Mouse (Mus musculus): ENCODE measurements around the gene Chrm3.

The Chrm3 gene

DNA sequence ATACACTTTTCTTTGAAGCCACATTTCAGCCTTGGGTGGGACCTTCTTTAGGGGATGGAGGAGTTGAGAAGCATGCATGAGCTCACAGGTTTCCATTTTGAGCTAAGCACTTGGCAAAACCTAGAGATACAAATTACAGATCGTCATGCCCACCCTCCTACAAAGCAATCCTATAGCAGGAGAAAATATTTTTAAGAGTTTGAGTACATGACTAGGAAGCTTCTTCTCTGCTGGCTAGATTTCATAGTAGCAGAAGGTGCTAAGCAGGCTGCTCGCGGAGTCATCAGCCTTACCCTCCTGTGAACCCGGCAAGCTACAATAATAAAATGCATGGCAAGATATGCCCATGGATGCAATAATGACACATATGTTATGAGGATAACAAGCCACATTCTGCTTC is 124.4 kb downstream of the Chrm3 start:
- DNase-seq (ENCODE audit: low spot score in 2 of 2): no peak

DNA sequence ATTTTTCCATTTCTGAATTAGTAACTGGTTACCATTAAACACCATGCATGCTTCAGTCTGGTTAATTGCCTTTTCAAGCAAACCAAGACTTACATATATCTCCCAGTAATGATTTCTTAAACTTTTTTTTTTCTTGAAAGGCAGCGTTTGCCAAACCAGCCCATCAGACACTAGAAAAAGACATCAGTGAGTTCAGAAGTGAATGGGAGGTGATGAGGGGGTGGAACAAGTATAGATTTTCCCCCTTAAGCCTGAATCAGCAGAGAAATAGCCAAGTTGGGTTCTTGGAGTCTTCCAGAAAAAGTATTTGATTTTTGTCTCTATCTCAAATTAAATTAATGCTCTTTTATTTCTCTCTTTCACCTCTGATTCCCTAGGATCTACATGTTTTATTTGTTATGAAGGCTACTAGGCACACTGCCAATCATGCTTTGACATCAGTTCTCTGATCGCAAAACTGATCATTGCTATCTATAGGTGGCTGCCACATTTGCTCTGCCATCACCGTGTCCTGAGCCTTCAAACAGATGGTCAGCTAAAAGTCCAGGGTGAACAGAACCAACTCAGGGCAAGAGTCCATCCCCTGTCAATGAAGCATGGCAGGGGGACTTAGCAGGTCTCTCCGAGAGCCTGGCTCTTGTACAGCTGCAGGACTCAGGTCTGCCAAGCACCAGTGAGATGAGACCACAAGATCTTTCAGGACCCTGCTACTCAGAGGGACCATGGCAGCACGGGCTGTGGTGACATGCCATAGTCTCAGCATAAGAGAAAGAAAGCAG is 125.1 kb downstream of the Chrm3 start:
- DNase-seq (ENCODE audit: low spot score in 2 of 2): no peak

- DNase-seq (ENCODE audit: low spot score in 2 of 2): no peak
Measured at GRCm38 (mm10) chr13:10220403-10220802, 140.2 kb downstream of the Chrm3 start.

DNA sequence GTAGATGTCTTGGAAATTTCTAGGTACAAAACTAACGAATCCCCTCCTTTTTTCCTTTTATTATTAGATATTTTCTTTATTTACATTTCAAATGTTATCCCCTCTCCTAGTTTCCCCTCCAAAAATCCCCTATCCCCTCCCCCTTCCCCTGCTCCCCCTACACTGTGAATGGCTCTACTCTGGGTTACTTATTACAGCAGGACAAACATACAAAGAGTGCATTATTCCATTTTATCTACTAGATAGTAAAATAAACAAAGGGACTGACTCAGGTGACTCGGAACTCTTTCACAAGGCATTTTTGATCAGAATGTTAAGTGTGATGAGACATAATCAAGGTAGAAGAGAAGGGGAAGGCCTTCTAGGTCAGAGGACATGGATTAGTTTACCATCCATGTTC is 148.5 kb downstream of the Chrm3 start:
- DNase-seq (ENCODE audit: low spot score in 2 of 2): no peak

DNA sequence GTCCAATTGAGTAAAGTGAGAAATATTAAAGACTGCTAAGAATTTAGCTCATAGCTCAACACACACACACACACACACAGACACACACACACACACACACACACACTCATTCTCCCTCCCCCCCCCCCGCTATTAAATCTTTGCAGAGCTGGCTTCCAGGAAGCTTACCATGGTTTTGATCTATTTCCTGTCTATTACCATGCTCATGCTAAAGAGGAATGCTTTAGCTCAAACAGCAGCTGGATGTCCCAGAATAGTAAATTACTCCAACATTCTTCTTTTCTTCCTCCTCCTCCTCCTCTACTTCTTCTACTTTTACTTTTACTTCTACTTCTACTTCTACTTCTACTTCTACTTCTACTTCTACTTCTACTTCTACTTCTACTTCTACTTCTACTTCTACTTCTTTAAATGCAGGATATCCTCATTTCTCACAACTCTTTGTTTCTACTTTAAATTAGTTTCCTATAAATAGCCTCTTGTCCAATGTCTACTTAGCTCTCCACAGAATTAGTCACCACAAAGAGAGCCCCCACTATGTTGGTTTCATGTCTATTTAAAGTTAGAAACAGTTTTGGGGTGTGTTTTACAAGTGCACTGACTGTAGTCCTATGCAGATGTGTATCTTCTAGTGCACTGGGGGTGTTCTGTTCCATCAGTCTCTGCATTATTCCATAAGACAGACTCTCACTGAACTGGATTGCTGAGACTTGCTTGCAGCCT is 150.0 kb downstream of the Chrm3 start:
- DNase-seq (ENCODE audit: low spot score in 2 of 2): no peak

DNA sequence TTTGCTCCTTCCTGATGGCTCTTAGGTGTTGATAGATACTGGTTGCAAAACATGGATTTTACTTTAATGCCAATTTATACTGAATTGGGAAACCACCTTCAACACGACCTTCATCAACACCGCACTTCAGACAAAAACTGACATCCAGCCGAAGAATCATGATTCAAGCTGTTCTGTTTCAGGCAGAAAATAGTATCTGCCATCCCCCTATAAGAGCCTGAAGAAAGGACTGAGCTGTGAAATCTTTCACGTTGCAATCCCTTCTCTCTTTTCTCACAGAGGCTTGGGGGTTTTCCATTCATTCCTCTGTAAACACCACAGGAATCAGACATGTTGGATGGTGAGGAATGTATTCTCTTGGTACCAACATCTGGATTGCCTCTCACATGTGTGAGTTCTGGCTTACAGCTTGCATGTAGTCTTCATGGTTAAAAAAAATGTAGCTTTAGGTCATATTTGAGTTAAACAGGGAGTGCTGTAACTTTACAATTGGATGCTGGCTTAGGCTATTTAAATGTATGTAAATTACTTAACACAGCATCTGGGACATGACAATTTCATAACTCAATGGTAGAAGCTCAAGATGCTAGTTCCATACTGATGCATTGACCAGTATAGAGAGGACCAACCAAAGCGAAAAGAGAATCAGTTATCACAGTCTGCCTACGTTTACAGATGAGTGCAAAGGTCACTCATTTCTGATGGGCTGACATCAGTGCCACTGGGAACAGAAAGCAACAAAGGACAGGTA is 161.3 kb downstream of the Chrm3 start:
- DNase-seq (ENCODE audit: low spot score in 2 of 2): no peak

DNA sequence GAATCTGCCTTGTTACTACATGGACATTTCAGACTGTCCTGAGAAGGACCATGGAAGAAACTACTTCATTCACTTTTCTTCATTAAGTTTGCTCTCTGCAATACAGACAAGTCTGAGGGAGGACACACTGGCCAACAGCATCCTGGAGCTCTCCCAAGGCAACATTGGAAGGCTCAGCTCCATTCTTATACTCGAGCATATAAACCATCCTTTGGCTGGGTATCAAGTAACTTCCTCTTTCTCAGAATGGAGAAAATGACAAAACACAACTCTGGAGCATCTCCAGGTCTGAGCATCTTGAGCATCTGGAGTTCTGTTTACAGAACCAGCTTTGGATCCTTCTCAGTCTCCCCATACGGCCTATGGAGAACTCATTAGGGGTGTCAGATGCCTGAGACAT is 170.8 kb downstream of the Chrm3 start:
- no peak for DNase-seq (ENCODE audit: low spot score in 2 of 2)

DNA sequence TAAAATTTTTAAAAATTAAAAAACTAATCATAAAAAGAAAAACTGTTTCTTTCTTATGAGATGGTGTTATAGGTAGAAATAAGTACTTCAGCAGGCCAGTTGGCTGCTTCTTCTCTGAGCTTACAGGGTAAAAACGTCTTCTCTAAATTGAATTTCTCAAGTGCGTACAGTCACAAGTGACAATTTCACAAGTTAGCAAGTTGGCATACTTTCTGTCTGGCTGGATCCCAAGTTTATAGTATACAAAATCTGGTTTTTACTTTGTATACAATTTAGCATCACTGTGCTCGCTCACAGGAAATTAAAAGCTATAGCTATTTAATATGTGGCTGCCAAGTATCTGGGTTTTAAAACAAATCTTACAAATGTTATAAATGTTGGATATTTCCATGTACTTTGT is 172.7 kb downstream of the Chrm3 start:
- no peak for DNase-seq (ENCODE audit: low spot score in 2 of 2)

DNA sequence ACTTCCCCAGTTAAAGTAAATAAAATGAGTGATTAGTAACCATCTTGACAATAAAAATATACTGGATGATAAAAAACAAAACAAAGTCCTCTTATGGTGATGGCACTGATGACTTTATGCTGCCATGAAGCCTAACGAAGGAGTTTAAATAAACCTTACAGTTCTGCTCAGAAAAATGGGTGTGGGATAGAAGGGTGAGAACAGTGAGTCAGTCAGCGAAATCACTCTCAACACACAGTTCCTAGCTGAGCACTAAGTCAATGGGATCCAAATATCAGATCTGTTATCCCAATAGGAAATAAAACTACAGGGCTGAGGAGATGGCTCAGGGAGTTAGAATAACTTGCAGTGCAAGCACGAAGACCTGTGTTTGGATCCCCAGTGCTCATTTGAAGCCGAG is 176.8 kb downstream of the Chrm3 start:
- no peak for DNase-seq (ENCODE audit: low spot score in 2 of 2)

DNA sequence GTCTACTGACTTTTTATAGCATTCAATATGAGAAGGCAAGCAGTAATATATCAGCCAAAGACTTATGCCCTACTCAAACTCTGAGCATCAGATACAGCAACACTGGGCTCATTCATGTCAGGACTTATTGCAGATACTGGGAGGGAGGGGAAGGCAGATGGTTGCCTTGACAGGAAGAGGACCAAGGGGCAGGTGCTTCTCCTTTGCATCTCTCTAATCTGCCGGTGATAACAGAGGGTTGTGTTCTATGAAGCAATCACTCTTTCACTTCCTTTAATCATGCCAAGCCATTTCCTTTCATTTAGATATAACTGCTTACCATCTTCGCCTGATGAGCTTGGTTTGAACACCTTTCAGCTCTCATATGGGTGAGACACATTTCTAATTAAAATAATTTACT is 177.9 kb downstream of the Chrm3 start:
- DNase-seq (ENCODE audit: low spot score in 2 of 2): peak in 1 of 2 experiments; percentile 2

GRCm38 (mm10) chr13:10170529-10170928 is 190.1 kb downstream of the Chrm3 start:
- DNase-seq (ENCODE audit: low spot score in 2 of 2): no peak

DNA sequence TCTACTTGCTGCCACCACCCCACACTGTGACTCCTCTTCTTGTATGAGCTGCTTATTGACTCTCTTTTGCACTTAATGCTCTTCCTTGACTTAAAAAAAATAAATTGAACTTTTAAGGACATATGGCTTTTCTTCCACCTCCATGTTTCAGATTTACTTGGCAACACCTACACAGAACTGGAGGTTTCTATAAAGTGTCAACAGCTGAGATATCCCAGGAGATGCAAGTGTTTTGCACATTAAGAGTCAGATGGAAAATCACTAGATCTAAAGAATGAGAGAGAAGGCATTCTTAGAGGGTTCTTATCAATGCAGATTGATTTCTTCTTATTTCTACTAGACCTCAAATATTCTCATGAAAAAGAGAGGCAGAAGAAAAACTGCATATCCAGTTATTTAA is 197.3 kb downstream of the Chrm3 start:
- DNase-seq (ENCODE audit: low spot score in 2 of 2): no peak

- no peak for DNase-seq (ENCODE audit: low spot score in 2 of 2)
Measured at GRCm38 (mm10) chr13:10157496-10157895, 203.2 kb downstream of the Chrm3 start.

- no peak for DNase-seq (ENCODE audit: low spot score in 2 of 2)
Measured at GRCm38 (mm10) chr13:10140573-10140972, 220.1 kb downstream of the Chrm3 start.

DNA sequence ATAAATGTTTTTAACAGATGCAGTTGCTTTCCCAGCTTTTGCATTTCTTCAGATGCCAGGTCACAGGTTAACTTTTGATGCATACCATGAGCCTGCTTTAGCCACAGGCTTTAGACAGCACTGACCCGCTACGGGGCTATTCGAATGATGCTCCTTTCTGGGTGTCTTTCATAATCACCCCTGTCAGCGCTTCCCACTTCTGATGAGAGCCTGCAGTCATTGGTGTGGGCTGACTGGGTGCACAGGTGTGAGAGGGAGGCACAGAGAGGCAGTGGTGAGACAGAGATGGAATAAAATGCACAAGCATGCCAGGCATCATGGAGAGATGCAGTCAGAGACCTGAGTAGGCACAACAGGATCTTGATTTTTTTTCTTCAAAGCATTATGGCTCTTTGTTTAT is 221.8 kb downstream of the Chrm3 start:
- DNase-seq (ENCODE audit: low spot score in 2 of 2): no peak

DNA sequence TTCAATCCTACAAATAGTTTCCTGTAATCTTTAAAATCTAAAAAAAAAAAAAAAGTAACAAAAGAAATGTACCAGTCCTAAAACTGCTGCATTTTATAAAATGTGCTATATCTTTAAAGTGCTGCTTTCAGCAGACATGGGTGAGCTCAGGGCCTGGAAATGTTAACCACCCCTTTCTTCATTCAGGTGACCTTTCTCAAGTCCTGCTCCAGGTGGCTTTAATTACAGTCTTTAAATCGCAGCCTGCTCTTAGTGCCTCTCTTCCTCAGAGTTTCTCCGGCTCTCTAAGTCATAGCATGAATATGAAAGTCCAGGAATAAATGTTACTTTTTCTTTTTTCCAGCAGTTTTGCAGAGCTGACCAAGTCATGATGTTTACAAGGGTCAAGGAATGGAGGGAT is 229.6 kb downstream of the Chrm3 start:
- no peak for DNase-seq (ENCODE audit: low spot score in 2 of 2)

GRCm38 (mm10) chr13:10112211-10112610 is 248.4 kb downstream of the Chrm3 start:
- DNase-seq (ENCODE audit: low spot score in 2 of 2): no peak

DNA sequence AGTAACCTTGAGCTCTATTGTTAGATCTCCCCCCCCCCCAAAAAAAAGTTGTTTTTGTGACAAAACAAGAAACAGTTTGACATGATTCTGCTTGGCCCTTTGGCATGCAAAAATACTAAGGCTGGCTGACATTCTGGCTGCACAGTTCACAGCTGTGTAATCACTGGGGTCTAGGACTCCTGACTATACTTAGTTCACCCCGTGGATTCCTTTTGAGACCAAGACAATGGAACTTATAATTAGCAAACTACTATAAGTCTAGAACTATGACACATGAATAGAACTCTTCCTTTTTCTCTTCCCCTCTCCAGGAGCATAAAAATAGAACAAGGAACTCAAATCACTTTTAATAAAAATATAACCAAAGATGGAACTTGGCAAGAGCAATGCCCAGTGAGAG is 251.1 kb downstream of the Chrm3 start:
- DNase-seq (ENCODE audit: low spot score in 2 of 2): no peak

- DNase-seq (ENCODE audit: low spot score in 2 of 2): no peak
Measured at GRCm38 (mm10) chr13:10107331-10107730, 253.3 kb downstream of the Chrm3 start.

DNA sequence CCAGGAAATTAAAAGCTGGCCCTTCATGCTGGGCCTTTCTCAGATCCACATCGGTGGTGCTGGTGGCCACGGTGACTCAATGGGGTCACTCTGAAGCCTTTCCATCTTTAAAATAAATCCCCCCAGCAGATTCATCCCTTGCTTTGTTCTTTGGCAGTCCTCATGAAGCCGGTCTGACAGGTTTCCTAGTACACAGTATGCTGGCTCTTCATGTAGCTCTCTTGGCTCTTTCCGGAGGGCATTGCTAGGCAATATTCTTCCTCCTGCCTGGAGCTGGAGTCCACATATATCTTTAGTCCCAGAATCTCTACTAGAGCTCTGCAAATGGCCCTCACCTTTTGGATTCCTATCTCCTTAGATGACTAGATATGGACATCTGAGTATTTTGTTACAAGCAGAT is 269.9 kb downstream of the Chrm3 start:
- DNase-seq (ENCODE audit: low spot score in 2 of 2): no peak

DNA sequence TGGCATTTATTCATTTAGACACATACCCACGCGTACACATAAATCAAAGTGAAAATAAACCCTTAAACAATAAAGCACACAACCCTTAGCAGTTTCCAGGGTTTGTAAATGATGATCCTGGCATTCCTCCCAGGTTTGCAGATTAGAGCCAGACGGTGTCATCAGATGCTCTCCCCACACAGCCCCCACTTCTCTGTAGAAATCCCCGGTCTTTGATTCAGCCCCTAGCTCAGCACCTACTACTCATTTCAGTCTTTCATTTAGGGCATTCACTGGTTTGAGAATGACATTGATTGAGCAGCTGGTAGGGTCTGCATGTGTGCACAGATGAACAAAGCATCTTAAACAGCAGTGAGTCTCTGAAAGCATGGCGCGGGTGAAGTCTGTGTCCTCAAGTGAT is 274.3 kb downstream of the Chrm3 start:
- DNase-seq (ENCODE audit: low spot score in 2 of 2): no peak

DNA sequence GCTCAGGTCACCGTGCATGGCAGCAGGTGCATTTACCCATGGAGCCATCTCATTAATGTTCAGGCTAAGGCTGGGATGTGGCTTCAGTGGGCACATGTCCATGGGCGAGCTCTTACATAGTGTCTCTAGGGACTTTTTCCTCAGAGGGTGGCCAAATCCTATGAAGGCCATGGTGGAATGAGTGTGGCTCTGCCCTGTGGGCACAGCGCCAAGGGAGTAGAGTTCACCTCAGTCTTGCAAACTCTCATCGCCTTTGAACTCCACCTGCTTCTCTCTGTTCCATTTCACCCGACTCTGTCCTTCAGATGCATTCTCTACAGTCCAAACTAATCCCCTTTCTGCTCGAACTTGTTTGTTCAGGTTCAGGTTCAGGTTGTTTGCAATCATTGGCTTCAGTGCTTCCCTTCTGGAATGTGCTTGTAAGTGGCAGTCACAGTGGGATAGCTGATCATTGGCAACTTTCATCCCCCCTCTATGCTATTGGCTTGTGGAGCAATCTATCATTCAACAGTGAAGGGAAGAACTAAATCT is 278.7 kb downstream of the Chrm3 start:
- no peak for DNase-seq (ENCODE audit: low spot score in 2 of 2)
